Mouse (Mus musculus) gastrocnemius, postnatal 4 days (tissue): ENCODE results near the gene Sell. TPM values are rescaled to one million over a fixed set of nuclear protein-coding genes. Genes with fewer than 3 reads are reported as not detected.
"Not testable (repeated sequence)": the region's sequence is repeated elsewhere in the genome, so short reads cannot be mapped to it uniquely, and the experiment has no call there.

Experiments used
- DNase-seq, 2 experiments: peaks; one replicate each; pipeline ENCODE4 v3.0.0; 2021 to 2022; ENCODE audit warnings: low spot score in 2 of 2, mixed read lengths in 2 of 2
- long read RNA-seq, 2 experiments: library from polyadenylated mRNA; stranded (forward); transcript quantifications; one replicate each; pipeline ENCODE4 v2.0.0; 2021
- total RNA-seq, 2 experiments: library from RNA; stranded (reverse); gene quantifications; 2 replicates each; pipeline ENCODE4 v1.2.3; 2021

Sell gene
- total RNA-seq = under 1 TPM; 0.39 to 0.56 TPM
- long read RNA-seq, experiment 1 = 0 reads
- long read RNA-seq, experiment 2 = 0 reads

DNA sequence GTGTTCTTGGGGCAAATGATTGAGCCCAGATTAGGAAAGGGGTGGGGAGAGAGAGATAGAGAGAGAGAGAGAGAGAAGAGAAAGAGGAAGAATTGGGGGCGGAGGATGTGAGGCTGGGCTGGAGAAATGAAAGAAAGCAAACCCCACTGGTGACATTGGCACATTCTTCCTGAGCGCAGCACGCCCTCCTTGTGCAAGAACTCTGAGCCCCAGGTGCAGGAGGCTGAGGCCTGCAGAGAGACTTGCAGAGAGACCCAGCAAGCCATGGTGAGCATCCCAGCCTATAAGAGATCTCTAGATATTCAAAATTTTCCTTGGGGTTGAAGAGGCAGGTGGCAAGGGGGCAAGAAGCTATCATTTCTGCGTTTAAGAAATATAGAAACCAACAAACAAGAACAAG is at the start of gene Sell:
TSS of gene Sell (plus strand) at position 58 of the 400 bp plus-strand sequence.
- DNase-seq = no peak

DNA sequence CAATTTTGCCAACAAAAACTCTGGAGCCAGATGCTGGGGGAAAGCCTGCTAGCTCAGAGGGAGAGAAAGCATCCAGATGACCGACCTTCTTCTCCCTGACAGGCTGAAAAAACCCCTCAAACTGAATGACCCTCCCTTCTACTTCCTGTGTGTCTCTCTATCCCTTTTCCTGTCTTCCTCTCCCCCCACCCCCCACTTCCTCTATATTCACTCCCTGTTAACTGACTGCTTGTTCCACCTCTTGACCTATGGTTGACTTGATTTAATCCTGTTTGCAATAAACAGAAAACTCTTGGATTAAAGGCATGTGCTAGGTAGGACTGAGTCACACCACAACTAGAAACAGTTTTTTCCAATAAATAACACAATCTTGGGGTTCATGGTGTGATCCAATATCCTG is 47.2 kb upstream of the Sell start:
- DNase-seq = no peak

DNA sequence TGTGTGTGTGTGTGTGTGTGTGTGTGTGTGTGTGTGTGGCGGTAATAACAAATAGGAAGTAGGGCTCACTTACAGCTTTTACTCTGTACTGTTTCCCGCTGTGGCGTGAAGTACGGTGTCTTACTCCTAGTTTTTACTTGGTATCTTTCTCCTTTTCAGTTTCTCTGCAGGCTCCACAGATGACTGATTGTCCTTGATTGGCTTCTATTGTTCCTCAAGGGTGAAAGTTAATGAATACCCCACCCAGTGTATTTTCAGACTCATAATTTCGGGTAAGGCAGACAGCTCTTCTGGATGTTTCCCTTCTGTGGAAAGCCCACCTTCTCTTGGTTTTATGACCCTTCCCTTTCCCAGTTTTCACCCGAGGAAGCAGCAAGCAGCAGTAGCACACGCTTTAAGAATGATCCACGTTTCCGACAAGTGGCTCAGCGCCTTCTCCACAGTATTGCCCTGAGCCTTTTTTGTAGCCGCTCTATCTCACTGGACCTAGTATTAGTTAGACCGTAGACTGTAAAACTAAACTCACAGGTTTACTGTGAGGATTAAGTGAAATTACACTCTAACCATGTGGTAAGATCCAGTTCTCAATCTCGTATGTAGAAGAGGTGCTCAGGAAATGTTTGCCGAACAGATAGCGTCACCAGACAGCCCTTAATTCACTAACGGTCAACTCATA is 43.4 kb upstream of the Sell start:
- no peak for DNase-seq

DNA sequence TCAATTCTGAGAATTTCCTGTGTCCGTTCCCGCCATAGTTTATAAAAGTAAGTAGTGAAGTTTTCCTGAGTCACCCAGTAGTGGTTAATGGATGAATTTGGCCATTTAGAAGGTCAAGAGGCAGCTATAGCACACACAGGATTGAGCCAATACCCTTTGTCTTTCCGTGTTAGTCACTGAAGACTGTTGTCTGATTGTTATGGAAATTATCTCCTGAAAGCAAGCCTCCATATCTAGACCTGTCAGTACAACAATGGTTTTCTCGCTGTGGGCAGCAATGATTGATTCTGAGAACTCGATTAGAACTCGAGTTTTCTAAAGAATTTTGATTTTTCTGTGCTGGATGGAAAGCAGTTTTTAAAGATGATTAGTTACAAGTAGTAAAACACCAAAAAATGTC is 42.0 kb upstream of the Sell start:
- no peak for DNase-seq

DNA sequence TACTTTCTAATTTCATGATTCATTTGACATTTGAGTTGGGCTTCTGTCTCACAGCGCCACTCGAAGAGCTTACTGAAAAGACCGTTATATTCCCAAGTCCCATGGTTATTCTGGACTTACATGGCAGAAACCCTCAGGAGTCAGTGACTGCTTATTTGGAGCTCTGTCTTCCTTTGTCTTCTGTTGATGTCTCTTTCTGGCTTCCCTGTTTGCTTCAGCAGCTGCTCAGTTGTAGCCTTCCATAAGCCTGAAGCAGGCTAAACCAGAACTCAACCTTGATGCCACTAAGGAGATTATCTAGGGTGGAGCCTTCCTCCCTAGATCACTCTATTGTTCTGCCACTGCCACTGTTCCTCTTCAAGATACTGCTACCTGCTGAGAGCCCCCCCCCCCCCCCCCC is 41.0 kb upstream of the Sell start:
- not testable (repeated sequence) for DNase-seq

DNA sequence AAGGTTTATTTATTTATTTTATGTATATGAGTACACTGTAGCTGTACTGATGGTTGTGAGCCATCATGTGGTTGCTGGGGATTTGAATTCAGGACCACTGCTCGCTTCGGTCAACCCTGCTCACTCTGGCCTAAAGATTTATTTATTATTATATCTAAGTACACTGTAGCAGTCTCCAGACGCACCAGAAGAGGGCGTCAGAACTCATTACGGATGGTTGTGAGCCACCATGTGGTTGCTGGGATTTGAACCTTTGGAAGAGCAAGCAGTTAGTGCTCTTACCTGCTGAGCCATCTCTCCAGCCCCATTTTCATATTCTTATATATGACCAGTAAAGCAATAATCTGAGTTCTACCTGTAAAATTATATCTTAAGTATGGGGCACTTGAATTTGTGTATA is 39.7 kb upstream of the Sell start:
- DNase-seq = not testable (repeated sequence)

DNA sequence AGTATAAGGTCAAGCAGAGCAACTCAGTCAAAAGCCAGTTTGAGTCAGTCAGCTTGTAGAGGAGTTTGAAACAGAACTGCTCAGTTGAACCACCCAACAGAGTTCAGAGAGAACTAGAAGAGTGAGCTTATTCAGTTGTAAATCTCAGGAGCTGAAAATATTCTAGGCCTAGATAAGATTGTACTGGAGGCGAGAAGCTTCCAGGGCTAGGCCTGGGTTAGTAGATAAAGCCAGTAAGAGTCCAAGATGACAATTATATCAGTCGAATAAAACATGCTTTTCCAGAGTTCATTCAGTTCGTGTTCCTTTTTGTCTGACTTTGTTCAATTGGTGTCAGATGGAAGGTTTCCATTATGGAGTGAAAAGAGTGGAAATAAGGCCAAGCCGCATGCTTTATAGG is 36.1 kb upstream of the Sell start:
- no peak for DNase-seq

DNA sequence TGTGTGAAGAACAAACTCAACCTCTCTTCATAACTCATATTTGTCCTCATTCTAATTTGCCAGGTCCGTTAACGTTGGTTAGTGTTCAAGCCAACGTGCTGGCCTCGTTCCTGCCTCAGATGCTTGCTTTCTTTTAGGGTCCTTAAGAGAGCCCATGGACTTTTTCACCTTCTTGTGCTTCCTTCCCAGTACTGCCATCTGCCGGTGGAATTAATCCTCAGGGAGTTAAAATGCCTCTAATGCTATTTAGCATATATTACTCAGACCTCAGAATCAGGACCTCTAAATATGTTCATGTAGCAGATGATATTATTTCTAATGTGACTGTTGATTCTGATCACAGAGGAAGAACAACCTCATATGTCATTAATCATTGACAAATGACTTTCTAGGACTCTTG is 34.4 kb upstream of the Sell start:
- DNase-seq = no peak

DNA sequence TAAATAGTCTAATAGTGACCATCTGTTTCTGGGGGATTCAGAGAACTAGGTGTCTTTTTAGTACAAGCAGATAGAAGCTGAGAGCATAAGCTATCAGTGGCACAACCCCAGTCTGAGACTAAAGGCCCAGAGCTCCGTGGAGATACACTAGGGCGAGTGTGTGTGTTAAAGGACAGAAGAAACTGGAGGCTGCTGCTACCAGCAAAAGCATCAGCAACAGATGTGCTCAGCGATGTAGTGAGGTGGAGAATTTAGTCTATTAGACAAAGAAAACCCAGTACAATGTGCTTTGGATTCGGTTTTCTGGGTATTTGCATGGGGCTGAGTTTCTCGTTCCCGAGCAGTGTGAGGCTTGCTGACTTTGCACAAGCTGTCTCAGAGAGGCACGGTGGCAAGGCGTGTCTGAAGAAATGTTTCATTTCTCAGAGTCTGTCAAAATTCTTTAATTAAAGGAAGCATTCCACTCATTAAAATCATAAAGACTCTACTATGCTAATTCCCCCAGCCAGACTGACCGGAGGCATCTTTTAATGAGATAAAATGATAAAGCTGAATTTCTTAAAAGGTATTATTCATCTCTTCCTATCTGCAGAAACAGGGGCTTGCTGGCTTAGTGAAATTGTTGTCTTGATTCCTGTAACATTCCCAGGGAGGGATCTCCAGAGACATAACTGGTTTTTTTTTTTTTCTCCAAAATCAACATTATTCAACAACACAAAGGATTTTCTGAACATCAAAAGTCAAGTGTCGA is 21.2 kb upstream of the Sell start:
- DNase-seq = no peak

DNA sequence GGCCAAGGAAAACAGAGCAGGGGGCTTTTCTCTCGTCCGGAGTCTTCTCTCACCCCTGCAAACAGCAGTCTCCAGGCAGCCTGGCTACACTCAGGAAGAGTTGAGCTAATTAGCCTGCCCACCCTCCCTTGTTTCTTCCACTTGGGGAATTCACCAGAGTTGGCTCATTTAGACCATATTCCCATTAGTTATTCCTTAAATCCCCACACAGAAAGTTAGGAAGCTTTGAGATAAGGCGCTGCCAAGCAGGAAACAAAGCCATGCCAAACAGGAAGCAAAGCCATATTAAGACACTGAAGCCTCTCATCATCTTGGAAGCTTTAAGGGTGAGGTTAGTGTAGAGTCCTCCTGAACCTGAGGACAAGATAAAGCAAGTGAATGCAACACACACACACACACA is 18.2 kb upstream of the Sell start:
- no peak for DNase-seq

DNA sequence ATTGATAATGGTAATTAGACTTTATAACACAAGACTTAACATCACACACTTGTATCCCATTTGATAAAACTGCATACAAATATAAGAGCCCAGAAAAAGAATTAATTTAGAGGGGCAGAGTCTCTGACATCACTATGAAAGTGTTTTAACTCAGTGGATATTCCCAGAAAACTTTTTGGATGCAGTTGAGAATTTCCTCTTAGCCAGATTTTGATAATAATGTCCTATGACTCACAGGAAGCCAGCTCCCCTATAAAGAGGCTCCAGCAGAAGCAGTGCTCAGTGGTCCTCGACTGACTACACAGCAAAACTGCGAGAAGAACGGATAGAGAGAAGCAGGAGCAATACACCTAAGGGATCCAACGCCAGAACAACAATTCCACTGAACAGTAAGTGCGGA is 13.8 kb upstream of the Sell start, which contains the start of gene Sele:
TSS of gene Sele (plus strand) at position 301 of the 400 bp plus-strand sequence.
- no peak for DNase-seq

DNA sequence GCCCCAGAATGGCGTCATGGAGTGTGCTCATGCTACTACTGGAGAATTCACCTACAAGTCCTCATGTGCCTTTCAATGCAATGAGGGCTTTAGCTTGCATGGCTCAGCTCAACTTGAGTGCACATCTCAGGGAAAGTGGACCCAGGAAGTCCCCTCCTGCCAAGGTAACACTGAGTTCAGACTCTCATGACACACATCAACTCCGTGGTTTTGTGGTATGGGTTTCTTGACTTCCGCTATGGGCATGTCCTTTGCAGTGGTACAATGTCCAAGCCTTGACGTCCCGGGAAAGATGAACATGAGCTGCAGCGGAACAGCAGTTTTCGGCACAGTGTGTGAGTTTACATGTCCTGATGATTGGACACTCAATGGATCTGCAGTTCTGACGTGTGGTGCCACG is 8.2 kb upstream of the Sell start:
- no peak for DNase-seq

DNA sequence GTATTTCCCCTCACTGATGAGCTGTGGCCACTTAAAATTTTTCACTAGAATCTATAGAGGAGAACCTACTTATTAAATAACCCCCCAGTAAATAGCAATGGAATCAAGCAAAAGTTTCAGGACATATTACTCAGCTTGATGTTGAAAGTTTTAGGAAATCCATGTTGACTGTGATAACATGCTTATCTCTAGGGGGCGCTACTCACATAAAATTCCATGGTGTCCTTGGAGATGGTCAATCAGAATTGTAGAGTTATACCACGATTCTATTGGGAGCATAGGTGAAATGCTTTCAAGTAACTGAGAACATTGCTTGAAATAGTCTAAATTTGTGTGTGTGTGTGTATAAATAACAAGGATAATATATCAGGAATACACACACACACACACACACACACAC is 7.0 kb upstream of the Sell start:
- no peak for DNase-seq

DNA sequence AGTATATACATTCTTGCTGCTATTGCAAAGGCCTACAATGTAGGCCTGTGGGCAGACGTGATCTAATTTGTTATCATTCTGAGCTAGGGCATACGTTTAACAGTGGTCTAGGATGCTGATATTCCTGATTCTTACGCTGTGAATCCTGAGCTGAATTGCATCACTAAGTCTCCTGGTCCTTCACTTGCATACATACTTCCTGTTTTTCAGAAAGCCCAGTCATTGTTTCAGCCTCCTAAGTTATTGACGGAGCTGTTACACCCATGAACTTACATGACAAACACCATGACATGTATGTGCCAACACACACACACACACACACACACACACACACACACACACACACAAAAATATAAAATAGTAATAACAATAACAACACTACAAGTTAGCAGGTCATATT is 1.7 kb upstream of the Sell start:
- no peak for DNase-seq

DNA sequence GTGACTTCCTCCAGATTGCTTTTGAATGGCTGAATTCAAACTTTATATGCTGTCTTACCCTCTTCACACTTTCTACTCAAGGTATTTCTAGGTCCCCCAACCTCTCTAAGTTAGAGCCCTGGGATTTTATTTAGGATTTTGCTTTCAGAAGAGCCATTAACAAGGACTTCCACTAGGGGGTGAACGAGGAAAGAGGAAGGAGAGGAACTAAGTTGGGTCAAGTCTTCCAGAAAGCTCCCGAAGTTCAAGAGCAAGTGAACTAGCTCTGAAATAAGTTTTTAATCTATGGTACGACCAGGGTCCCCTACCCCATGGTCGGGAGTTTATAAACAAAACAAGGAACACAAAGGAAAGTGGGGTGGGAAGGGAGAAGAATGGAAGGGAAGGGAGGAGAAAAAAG is 504 bp upstream of the Sell start:
- DNase-seq = no peak

DNA sequence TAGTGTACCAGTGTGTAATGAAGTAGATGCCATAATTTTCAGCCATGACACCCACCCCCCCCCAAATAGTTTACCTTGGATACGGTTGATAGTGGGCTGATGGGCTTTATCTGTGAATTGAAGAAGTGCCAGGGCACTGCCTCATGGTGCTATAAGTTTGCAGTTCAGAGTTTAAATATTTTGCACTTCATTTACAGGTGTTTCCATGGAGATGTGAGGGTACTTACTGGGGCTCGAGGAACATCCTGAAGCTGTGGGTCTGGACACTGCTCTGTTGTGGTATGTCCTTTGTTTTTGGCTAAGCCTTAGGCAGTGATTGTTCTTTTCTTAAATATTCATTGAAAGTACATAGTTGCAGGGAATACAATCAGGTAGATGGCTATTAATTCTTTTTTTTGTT is 1.1 kb downstream of the Sell start:
- DNase-seq = no peak

DNA sequence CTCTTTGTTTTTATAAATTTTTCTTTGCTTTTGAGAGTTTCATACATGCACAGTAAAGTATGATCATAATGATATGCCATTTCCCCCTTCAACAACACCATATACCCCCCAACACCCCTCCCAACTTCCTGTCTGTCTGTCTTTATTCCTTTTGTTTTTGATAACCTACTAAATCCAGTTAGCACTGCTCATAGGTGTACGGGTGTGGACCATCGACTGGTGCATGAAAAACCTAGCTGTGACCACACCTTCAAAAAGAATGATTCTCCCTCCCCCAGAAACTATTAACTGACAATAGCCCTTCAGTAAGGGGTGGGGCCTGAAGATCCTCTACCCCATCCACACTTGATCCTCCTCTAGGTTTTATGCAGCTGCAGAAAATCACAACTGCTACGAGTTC is 2.0 kb downstream of the Sell start:
- DNase-seq = no peak

DNA sequence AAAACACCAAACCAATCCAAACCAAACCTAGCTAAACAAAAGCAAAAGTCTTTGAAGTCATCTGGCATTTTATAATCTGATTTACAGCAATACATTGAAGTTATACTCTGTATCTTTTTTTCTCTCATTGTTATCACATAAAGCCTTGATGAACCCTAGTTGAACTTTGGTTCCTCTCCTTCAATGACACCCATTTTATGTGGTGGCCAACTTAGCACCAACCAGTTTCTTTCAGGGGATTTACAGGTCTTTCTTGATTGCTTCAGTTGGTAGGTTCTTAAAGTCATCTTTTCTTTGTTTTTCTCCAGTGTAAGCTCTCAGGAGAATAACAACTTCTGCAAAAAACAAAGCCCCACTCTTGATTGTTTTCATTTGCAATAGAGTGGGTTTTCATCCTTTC is 7.5 kb downstream of the Sell start:
- DNase-seq = no peak

DNA sequence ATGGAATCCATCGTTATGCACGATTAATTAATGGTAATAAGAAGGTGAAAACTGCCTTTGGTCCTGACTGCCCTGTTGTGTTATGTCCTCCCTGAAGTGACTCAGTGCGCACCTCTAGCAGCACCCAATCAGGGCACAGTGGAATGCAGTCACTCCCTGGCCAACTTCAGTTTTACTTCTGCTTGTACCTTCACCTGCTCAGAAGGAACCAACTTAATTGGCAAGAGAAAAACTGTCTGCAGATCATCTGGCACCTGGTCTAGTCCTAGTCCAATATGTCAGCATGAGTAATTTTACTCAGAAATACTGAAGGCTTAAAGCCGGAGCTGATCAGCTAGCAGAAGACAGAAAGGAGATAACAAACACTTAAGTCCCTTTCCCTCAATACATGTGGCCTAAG is 8.7 kb downstream of the Sell start:
- no peak for DNase-seq

DNA sequence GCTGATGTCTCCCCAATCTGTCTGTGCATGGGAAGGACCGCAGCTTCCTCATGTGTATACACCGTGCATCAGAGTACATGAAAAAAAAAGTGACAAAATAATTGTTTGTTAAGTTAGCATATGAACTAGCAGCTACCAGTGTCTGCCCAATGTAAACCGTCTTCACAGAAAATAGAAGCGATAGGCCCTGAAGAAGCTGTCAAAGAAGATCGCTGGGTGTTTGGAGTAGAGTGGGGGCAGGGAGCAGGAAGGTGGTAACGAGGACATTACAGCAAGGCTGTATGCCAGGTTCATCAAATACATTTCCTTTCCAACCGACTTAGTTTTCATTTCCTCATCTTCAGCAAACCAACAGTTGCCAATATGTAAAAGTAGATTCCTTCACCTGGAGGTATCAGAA is 9.3 kb downstream of the Sell start:
- no peak for DNase-seq

DNA sequence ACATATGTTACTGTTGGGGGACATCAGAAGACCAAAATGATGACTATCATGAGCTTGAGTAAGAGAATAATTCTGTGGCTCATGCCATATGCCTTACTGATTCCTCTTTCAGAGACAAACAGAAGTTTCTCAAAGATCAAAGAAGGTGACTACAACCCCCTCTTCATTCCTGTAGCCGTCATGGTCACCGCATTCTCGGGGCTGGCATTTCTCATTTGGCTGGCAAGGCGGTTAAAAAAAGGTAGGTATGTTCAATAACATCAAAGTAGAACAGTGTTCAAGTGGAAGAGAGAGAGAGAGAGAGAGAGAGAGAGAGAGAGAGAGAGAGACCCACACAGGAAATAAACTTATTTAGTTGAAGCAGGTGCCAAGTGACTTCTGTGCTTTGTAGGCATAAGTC is 10.2 kb downstream of the Sell start:
- DNase-seq = no peak

DNA sequence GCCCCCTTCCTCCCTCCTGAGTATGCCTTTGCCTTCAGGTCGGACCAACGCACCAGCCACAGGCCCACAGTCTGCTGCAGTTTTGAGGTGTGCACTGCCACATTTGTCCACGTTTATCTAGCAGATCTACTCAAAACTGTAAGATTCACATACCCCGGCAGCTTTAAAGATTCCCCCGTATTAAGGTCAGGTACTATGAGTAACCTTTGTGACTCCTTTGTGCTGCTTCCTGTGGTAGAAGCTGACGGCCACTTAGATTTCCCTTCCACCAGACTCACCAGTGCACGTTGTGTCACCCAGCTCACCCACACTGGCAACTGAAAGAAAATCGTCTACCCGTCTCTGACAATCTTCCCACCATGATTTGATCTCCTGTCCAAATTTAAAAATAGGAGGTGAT is 11.3 kb downstream of the Sell start:
- no peak for DNase-seq

DNA sequence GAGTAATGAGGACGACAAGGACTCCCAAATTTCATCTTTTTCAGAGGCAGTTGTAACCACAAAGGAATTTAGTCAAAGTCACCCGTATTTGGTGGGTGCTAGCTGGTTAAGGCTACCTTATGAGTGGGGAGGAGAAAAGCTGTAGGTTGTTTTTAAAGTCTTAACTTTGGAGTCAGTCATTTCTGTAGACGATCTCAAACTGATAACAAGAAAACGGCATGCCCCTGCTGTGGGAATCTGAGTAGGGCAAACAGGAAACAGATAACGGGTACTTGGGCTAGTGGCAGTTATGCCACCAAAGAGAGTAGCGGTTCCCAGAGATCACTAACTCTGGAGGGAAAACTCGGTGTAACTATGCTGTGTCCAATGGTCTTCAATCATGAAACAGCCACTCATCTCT is 12.0 kb downstream of the Sell start:
- DNase-seq = no peak
